Mouse (Mus musculus): ENCODE measurements around the gene Gnb1l. TPM values are rescaled to one million over a fixed set of nuclear protein-coding genes. Genes with fewer than 3 reads are reported as not detected.
"Not testable (repeated sequence)": the region's sequence is repeated elsewhere in the genome, so short reads cannot be mapped to it uniquely, and the experiment has no call there.

Gene Gnb1l
- polyA plus RNA-seq, 1 experiment from 2014 or later = 11.5 TPM

DNA sequence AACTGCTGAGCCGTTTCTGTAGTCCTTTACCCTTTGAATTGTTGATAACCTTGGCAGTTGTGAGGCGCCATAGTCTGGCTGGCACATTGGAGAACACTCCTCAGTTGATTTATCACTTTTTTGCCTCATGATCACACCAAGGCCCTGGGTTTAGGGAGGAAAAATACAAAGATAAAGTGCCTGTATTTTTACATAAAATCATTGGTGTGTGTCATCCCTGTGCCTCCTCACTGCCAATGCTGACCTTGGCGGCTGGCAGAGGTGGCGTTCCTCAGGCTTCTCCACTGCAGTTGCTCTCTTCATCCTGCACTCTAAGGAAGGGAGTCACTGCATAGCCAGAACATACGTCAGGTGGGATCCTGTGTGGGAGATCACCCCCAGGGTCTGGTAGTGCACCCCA lies 13.2 kb downstream of the Gnb1l start:
- no peaks in the 10 kb centered on the region; the same call in 1 of the 2 replicates for H3K27me3 ChIP-seq
- whole genome bisulfite sequencing = 91% methylated on average over 5 of the region's 5 CpGs
- no peak overlapping the region for H3K9ac ChIP-seq
- H3K4me3 ChIP-seq = no peak overlapping the region
- no peak overlapping the region for H3K27ac ChIP-seq
- H3K36me3 ChIP-seq = no peaks in the 10 kb centered on the region
- peaks cover 5% of the 10 kb centered on the region; the same call in 1 of the 2 replicates for H3K4me1 ChIP-seq
- ATAC-seq (ENCODE audit: low FRiP score) = no peak
- no peaks in the 10 kb centered on the region for H3K9me3 ChIP-seq (replicated peaks)
- no peak overlapping the region for H3K4me2 ChIP-seq (replicated peaks)

DNA sequence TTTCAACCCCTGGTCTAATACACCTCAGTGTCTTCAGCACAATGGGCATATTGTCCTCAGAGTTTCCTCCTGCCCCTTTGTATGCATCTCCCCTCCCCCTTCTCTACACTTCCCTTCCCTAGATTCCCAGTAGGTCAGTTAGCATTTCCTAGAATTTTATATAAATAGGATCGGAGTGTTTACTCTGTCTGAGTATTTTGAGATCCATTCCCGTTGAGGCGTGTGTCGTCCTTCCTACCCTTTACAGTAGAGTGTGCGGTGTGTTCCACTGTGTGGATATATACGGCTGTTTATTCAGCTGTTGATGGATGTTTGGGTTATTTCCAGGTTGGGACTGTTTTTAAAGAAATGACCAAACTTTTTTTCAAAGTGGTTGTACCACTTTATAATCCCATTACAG lies 15.0 kb downstream of the Gnb1l start:
- Histone ChIP-seq H3K27ac (no peak overlapping the region), H3K36me3 (no peaks in the 10 kb centered on the region), H3K4me1 (peaks cover 5% of the 10 kb centered on the region; the same call in 1 of the 2 replicates), H3K4me2 (replicated peaks) (no peak overlapping the region), H3K9me3 (replicated peaks) (no peaks in the 10 kb centered on the region), H3K9ac (no peak overlapping the region), H3K4me3 (no peak overlapping the region), H3K27me3 (no peaks in the 10 kb centered on the region; the same call in 1 of the 2 replicates)
- 73% methylated on average over 6 of the region's 6 CpGs for WGBS
- ATAC-seq (ENCODE audit: low FRiP score) = no peak

DNA sequence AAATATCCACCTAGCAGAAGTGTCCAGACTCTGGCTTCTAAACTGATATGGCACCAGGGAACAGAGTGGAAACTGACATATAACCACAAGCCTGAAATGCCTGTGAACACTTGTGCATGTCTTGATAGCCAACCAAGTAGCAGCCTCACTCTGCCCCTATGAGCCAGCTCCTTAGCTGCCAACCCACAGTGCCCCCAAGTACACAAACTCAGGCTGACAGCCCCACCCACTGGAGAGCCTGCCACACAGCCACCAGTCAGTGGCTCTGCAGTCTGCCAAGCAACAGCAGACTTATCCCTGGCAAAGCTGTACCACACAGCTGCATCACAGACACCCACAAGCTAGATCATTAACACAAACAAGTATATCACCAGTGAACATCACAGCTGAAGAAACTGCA lies 19.6 kb downstream of the Gnb1l start:
- no peak for ATAC-seq (ENCODE audit: low FRiP score)
- no peak overlapping the region for H3K4me3 ChIP-seq
- H3K36me3 ChIP-seq = no peaks in the 10 kb centered on the region
- H3K27me3 ChIP-seq = no peaks in the 10 kb centered on the region
- no peaks in the 10 kb centered on the region for H3K9me3 ChIP-seq (replicated peaks)
- H3K27ac ChIP-seq = no peak overlapping the region
- H3K4me2 ChIP-seq (replicated peaks) = no peak overlapping the region
- H3K9ac ChIP-seq = no peak overlapping the region
- no peaks in the 10 kb centered on the region for H3K4me1 ChIP-seq

DNA sequence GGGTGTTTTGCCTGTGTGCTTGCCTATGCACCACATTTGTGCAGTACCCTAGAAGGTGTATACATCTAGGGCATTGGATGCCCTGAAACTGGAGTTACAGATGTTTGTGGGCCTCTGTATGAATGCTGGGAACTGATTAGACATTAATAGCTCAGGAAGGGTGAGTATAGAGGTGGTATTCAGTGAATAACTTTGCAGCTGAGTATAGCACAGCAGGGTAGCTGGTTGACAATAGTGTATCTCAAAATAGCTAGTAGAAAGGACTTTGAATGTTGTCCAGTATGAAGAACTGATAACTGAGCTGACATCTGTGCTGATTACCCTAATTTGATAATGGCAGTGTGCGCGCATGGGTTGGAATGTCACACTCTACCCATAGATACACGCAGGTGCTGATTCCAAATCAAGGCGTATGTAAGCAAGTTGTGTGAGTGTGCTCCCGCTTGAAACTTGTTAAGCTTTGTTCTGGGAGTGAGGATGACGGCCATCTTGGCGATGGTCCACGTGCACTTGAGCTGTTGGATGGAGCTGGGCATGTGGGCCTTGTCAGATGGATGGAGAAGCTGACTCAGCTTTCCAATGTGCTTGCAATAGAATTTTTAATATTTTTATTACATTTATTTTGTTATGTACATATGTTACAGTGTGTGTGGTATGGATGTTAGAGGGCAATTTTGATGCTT lies 25.2 kb downstream of the Gnb1l start:
- no peaks in the 10 kb centered on the region for H3K4me1 ChIP-seq
- H3K27me3 ChIP-seq = no peaks in the 10 kb centered on the region
- no peaks in the 10 kb centered on the region for H3K36me3 ChIP-seq
- no peak overlapping the region for H3K4me3 ChIP-seq
- ATAC-seq (ENCODE audit: low FRiP score) = no peak
- no peak overlapping the region for H3K4me2 ChIP-seq (replicated peaks)
- H3K9ac ChIP-seq = no peak overlapping the region
- no peaks in the 10 kb centered on the region for H3K9me3 ChIP-seq (replicated peaks)
- H3K27ac ChIP-seq = no peak overlapping the region
- WGBS = 91% methylated on average over 8 of the region's 8 CpGs

DNA sequence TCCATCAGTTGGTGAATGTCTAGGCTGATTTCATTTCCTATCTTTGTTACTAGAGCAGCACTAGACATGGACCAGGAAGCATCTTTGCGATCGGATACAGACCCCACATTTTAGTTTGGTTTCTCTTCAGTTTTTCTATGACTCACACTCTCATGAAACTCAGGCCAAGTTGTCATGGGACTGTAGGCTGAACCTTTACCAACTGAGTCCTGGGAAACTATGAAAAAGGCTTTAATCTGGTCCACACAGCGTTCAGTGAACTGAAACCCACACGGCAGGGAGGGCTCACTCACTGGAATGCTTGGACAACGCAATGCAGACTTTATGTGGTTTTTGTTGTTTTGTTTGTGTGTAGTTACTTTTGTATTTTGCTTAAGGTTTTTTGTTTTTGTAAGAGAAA lies 30.1 kb downstream of the Gnb1l start:
- 90% methylated on average over 5 of the region's 5 CpGs for WGBS
- no peaks in the 10 kb centered on the region for H3K4me1 ChIP-seq
- no peak for ATAC-seq (ENCODE audit: low FRiP score)

DNA sequence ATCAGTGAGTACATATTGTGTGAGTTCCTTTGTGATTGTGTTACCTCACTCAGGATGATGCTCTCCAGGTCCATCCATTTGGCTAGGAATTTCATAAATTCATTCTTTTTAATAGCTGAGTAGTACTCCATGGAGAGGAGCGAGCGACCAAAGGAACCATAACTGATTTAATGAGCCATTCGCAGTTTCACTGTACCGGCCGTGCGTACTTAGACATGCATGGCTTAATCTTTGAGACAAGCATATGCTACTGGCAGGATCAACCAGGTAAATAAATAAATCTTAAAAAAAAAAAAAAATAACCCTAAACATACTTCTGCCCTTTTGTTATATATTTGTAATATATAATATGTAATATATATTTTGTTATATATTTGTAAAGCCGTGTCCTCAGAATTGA lies 34.5 kb downstream of the Gnb1l start:
- not testable (repeated sequence) for H3K4me3 ChIP-seq; H3K36me3 ChIP-seq; H3K27ac ChIP-seq; H3K4me1 ChIP-seq; H3K4me2 ChIP-seq (replicated peaks); H3K9ac ChIP-seq; H3K27me3 ChIP-seq; H3K9me3 ChIP-seq (replicated peaks)
- WGBS = 95% methylated on average over 7 of the region's 7 CpGs
- peak; percentile 93 for ATAC-seq (ENCODE audit: low FRiP score)

More for the DNA sequence above, 30.1 kb downstream of the Gnb1l start:
- no peak overlapping the region for H3K27ac ChIP-seq
- no peak overlapping the region for H3K4me2 ChIP-seq (replicated peaks)
- H3K27me3 ChIP-seq = no peaks in the 10 kb centered on the region
- H3K36me3 ChIP-seq = no peaks in the 10 kb centered on the region
- no peak overlapping the region for H3K4me3 ChIP-seq
- 0 out of 2 replicates have a peak, but pooled peaks cover 5% of the 10 kb centered on the region for H3K9me3 ChIP-seq (replicated peaks)
- H3K9ac ChIP-seq = no peak overlapping the region

DNA sequence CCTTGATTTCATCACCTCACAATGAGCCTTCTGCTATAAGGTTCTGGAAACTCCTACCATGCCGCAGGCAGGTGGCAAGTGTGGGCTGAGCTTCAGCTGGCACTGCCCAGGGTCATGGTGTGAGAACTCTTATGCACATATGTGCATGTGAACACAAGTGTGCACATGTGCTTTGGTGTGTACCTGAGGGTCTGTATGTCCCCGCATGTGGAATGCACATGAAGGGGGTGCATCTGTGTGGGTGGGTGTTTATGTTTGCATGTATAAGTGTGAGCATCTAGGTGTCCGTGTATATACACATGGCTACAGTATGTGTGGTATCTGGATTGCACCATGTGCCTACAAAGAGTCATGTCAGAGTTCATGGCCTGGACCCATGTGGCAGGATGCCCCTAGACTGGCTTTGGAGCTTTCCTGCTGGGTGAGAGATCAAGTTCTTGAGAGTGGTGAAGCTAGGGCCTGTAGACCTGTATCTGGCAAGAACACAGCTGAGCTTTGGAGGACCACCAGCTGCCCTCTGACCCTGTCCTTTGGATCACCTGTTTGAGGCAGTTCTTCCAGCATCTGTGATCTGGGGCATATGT lies 39.0 kb downstream of the Gnb1l start:
- 89% methylated on average over 3 of the region's 3 CpGs for WGBS
- Histone ChIP-seq H3K36me3 (no peaks in the 10 kb centered on the region), H3K9ac (no peak overlapping the region), H3K4me1 (no peaks in the 10 kb centered on the region), H3K27ac (no peak overlapping the region), H3K27me3 (no peaks in the 10 kb centered on the region; the same call in 1 of the 2 replicates), H3K4me3 (no peak overlapping the region), H3K4me2 (replicated peaks) (no peak overlapping the region), H3K9me3 (replicated peaks) (no peaks in the 10 kb centered on the region)
- no peak for ATAC-seq (ENCODE audit: low FRiP score)

DNA sequence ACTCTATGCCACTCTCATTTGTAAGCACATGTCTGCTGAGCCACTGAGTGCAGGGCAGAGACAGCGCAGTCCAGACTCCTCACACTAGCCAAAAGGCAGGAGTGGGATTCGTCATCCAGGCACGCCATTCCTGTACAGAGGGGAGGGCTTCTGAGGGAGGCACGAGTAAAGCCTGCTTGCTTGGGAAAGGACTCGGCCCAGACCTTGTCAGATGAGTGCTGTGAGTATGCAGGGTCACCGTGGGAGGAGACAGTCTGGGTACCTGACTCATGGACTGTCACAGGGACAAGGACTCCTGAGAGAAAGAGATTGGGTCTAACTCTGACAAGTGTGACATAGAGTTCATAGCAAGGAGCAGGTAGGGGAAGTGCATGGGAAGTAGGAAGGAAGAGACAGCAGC lies 40.8 kb downstream of the Gnb1l start:
- Histone ChIP-seq H3K36me3 (no peaks in the 10 kb centered on the region), H3K4me2 (replicated peaks) (no peak overlapping the region), H3K27ac (no peak overlapping the region), H3K27me3 (no peaks in the 10 kb centered on the region; the same call in 1 of the 2 replicates), H3K4me1 (no peaks in the 10 kb centered on the region), H3K4me3 (no peak overlapping the region), H3K9ac (no peak overlapping the region), H3K9me3 (replicated peaks) (no peaks in the 10 kb centered on the region)
- 79% methylated on average over 6 of the region's 6 CpGs for WGBS
- no peak for ATAC-seq (ENCODE audit: low FRiP score)

DNA sequence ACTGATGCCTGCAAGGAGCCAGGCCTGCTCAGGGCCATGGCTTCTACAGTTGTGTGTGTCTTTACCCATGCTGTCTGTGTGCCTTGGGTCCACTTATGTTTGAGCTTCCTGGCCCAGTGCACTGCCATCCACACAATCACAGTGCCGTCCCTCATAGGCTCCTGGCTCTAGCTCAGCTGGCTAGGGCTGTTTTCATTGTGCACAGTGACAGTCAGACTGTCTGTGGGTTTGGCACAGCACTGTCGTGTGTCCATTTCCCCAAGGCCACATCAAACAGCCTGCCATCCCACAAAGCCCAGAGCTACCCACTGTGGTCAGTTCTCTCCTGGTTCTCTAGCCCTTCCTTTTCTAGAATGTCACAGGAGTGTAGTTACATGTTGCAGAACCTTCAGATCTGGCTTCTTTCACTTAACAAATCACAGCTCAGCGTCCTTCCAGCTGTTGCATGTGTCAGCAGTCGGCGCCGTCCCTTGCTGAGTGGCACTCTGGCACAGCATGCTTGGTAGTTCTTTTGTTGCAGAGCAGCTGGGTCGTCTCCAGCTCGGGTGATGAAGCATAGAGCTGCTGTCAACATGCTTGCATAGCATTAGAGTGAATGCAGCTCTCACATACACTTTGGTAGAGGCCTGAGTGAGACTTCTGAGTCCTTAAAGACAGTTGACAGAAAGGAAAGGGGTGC lies 44.8 kb downstream of the Gnb1l start:
- Histone ChIP-seq H3K36me3 (no peaks in the 10 kb centered on the region), H3K4me3 (no peak overlapping the region), H3K9me3 (replicated peaks) (no peaks in the 10 kb centered on the region), H3K9ac (no peak overlapping the region), H3K4me2 (replicated peaks) (no peak overlapping the region), H3K27me3 (no peaks in the 10 kb centered on the region; the same call in 1 of the 2 replicates), H3K27ac (no peak overlapping the region), H3K4me1 (no peaks in the 10 kb centered on the region)
- no peak for ATAC-seq (ENCODE audit: low FRiP score)
- 45% methylated on average over 8 of the region's 8 CpGs for WGBS

DNA sequence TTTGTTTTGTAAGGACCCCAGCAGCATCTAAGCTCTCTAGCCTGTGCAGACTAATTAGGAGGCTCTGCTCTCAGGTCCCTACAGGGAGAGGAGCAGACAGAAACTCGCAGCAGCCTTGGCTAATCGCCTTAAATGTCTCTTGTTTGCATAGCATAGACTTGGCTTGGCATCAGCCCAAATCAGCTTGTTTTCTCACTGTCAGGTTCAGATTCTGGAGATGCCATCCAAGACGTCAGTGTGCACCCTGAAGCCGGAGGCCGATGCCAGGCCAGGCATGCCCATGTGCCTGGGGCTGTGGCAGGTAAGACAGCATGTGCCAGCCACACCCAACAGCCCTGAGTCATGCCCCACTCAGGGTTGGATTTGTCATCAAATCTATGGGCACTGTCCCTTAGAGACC lies 49.4 kb downstream of the Gnb1l start:
- ATAC-seq (ENCODE audit: low FRiP score) = no peak
- Histone ChIP-seq H3K9ac (no peak overlapping the region), H3K9me3 (replicated peaks) (no peaks in the 10 kb centered on the region), H3K4me1 (peaks cover 23% of the 10 kb centered on the region), H3K36me3 (no peaks in the 10 kb centered on the region), H3K4me2 (replicated peaks) (no peak overlapping the region), H3K27me3 (no peaks in the 10 kb centered on the region), H3K27ac (no peak overlapping the region), H3K4me3 (no peak overlapping the region)
- WGBS = 85% methylated on average over 5 of the region's 5 CpGs

DNA sequence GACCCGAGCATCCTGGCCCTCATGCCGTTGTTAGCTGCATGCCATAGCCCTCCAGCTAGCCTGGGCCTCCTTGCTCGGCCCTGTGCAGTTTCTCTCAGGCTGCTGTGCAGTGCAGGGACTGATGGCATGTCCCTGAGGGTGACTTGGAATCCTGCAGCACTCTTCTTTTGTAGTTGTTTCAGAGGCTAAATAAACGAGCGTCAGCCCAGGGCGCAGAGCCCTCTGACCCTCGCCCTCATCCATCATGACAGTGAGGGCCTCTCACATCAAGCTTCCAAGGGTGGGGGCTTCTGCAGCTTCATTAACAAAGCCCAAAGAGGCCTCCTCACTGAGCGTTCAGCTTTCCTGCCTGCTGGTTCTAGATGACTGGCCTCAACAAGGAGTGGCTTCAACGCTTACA lies 53.1 kb downstream of the Gnb1l start:
- Histone ChIP-seq H3K27me3 (peaks cover 3% of the 10 kb centered on the region; the same call in 1 of the 2 replicates), H3K9ac (no peak overlapping the region), H3K4me2 (replicated peaks) (no peak overlapping the region), H3K36me3 (no peaks in the 10 kb centered on the region), H3K4me1 (peaks cover 30% of the 10 kb centered on the region), H3K4me3 (no peak overlapping the region), H3K27ac (no peak overlapping the region), H3K9me3 (replicated peaks) (no peaks in the 10 kb centered on the region)
- peak; percentile 56 for ATAC-seq (ENCODE audit: low FRiP score)
- WGBS = 18% methylated on average over 9 of the region's 9 CpGs

DNA sequence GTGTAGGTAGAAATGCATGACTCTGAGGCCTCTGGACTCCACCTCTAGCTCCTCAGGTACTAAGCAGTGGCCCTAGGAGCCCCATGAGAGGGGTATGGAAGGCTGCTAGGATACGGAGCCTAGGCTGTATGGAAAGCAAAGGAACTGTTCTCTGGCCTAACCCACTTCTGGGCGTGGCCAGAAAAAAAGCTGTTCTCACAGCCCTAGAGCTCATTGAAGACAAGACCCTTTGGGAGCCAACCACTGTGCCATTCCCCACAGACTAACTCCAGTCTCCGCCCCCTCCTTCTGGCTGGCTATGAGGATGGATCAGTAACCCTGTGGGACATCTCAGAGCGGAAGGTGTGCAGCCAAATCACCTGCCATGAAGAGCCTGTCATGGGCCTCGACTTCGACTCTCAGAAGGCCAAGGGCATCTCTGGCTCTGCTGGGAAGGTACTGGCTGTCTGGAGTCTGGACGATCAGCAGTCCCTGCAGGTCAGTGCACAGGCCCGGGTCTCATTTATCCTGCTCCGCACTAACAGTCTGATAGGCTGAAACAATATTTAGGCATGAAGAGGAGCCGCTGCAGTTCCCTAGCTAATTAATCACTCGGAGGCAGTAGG lies 53.7 kb downstream of the Gnb1l start:
- Histone ChIP-seq H3K36me3 (no peaks in the 10 kb centered on the region), H3K4me2 (replicated peaks) (no peak overlapping the region), H3K27ac (no peak overlapping the region), H3K9me3 (replicated peaks) (no peaks in the 10 kb centered on the region), H3K27me3 (peaks cover 3% of the 10 kb centered on the region; the same call in 1 of the 2 replicates), H3K4me3 (no peak overlapping the region), H3K4me1 (peaks cover 30% of the 10 kb centered on the region), H3K9ac (no peak overlapping the region)
- ATAC-seq (ENCODE audit: low FRiP score) = peak; percentile 46
- WGBS = 36% methylated on average over 11 of the region's 11 CpGs

All from hindbrain, embryonic 12.5 days (tissue).